Mouse (Mus musculus): ENCODE results near the gene Endod1.

DNA sequence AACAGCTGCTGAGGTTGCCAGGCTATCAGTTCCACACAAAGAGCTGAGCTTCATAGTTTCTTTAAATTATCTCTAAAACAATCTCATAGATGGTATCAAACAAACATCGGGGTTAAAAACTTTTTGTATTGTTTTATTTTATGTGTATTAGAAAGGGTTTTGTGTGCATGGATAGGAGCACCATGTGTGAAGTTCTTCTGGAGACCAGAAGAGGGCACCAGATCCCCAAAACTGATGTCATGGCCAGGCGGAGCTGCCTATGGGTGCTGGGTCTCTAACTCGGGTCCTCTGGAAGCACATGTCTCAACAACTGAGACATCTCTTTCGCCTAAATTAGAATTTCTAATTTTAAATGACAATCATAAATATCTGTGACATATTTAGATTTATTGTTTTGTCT, 32.9 kb downstream of the Endod1 start:
- no peak; the same call in 1 of the 2 replicates for TF ChIP-seq CTCF (IDR thresholded peaks at IDR 0.05; ENCODE audit: borderline replicate concordance, control insufficient read depth, extremely low read depth, insufficient read depth, low read length, poor library complexity)
- no peak for TF ChIP-seq POLR2A (IDR thresholded peaks at IDR 0.05; ENCODE audit: control insufficient read depth, extremely low read depth, insufficient read depth, low read length, poor library complexity)
